In genomic region chr11:76291960-76292359, GRCm38 (mm10) we compare ENCODE assay signal across 9 mouse cellular contexts. TPM values are rescaled to one million over a fixed set of nuclear protein-coding genes. Genes with fewer than 3 reads are reported as not detected.
A peak's percentile ranks its signal among the peaks of the same experiment; 100 is the strongest.
DNase-seq lines count a peak whose midpoint lies in the region; ATAC-seq and TF ChIP-seq lines count a peak whose summit lies in the region.
"Had no signal": no experiment of that assay in that cellular context is flagged by ENCODE, and none has a peak within 500 bp of the region (broad histone marks: within the 10 kb centered on the region; RNA-seq: fewer than 3 reads in every experiment).

No protein-coding gene starts in this region.

- ATAC-seq in forebrain, postnatal 0 days = no peak
- ATAC-seq in heart, embryonic 16.5 days (replicated peaks; ENCODE audit: extremely low read depth, insufficient read depth, low FRiP score) = no peak
- no peak for ATAC-seq in midbrain, embryonic 13.5 days
- ATAC-seq: Patski had no signal

- DNase-seq in forebrain, embryonic 10.5 days (ENCODE audit: extremely low spot score, low spot score) = no peak
- DNase-seq in forebrain, postnatal 0 days = no peak
- no peak for DNase-seq in liver, adult 2 months (ENCODE audit: extremely low read depth, low read depth, low spot score)
- no peak for DNase-seq in liver
- no peak for DNase-seq in ovary, adult 18-20 months (ENCODE audit: low spot score)
- DNase-seq in cerebellum, postnatal 14 days = no peak

- TF ChIP-seq POLR2A in liver, adult 2 months (IDR thresholded peaks at IDR 0.05; ENCODE audit: extremely low read depth, insufficient read depth, low read length) = no peak

- TF ChIP-seq CTCF in forebrain, postnatal 0 days (IDR thresholded peaks at IDR 0.05; ENCODE audit: low read depth) = no peak
- no peak for TF ChIP-seq CTCF in liver, adult 2 months (IDR thresholded peaks at IDR 0.05; ENCODE audit: low read depth, low read length)

- H3K36me3 ChIP-seq in forebrain, embryonic 10.5 days (replicated peaks) = peaks cover 3% of the 10 kb centered on the region; the same call in 1 of the 2 replicates
- no peaks in the 10 kb centered on the region for H3K36me3 ChIP-seq in forebrain, postnatal 0 days (ENCODE audit: insufficient read depth)
- no peaks in the 10 kb centered on the region for H3K36me3 ChIP-seq in liver, adult 2 months (ENCODE audit: control insufficient read depth, insufficient read depth, low read length)
- no peaks in the 10 kb centered on the region for H3K36me3 ChIP-seq in heart, embryonic 16.5 days (ENCODE audit: control insufficient read depth, insufficient read depth)
- H3K36me3 ChIP-seq in midbrain, embryonic 13.5 days = no peaks in the 10 kb centered on the region

- H3K4me1 ChIP-seq in forebrain, embryonic 10.5 days = peaks cover 97% of the 10 kb centered on the region
- peaks cover 15% of the 10 kb centered on the region; the same call in 1 of the 2 replicates for H3K4me1 ChIP-seq in forebrain, postnatal 0 days (ENCODE audit: insufficient read depth)
- H3K4me1 ChIP-seq in liver, adult 2 months (ENCODE audit: control insufficient read depth, insufficient read depth, low read length) = peaks cover 5% of the 10 kb centered on the region; the same call in 1 of the 2 replicates
- H3K4me1 ChIP-seq in heart, embryonic 16.5 days (ENCODE audit: control insufficient read depth, insufficient read depth, low read length) = peaks cover 37% of the 10 kb centered on the region
- peaks cover 80% of the 10 kb centered on the region for H3K4me1 ChIP-seq in midbrain, embryonic 13.5 days (replicated peaks)

- peak overlapping the region; percentile 76 for H3K27ac ChIP-seq in forebrain, embryonic 10.5 days
- H3K27ac ChIP-seq in forebrain, postnatal 0 days (ENCODE audit: low read depth, low read length) = no peak overlapping the region
- peak overlapping the region; percentile 20 for H3K27ac ChIP-seq in liver, adult 2 months (replicated peaks; ENCODE audit: insufficient read depth, low read depth, low read length)
- H3K27ac ChIP-seq in heart, embryonic 16.5 days (ENCODE audit: low read length) = peak overlapping the region; percentile 87
- H3K27ac ChIP-seq in midbrain, embryonic 13.5 days = peak overlapping the region; percentile 68; the same call in 1 of the 2 replicates

- no peaks in the 10 kb centered on the region; the same call in 1 of the 2 replicates for H3K9me3 ChIP-seq in forebrain, embryonic 10.5 days
- H3K9me3 ChIP-seq in forebrain, postnatal 0 days (ENCODE audit: low read length) = no peaks in the 10 kb centered on the region
- no peaks in the 10 kb centered on the region for H3K9me3 ChIP-seq in heart, embryonic 16.5 days (replicated peaks; ENCODE audit: control insufficient read depth, low read length)
- H3K9me3 ChIP-seq in midbrain, embryonic 13.5 days = no peaks in the 10 kb centered on the region

- no peak overlapping the region for H3K4me2 ChIP-seq in forebrain, postnatal 0 days (ENCODE audit: low read depth)
- H3K4me2 ChIP-seq in heart, embryonic 16.5 days (ENCODE audit: low read depth, low read length) = peak overlapping the region; percentile 17
- no peak overlapping the region for H3K4me2 ChIP-seq in midbrain, embryonic 13.5 days (replicated peaks)

- no peaks in the 10 kb centered on the region for H3K27me3 ChIP-seq in forebrain, embryonic 10.5 days (ENCODE audit: poor library complexity, severe bottlenecking)
- peaks cover 5% of the 10 kb centered on the region; the same call in 1 of the 2 replicates for H3K27me3 ChIP-seq in forebrain, postnatal 0 days (ENCODE audit: insufficient read depth, low read length)
- no peaks in the 10 kb centered on the region for H3K27me3 ChIP-seq in liver, adult 2 months (ENCODE audit: control insufficient read depth, insufficient read depth, low read length)
- H3K27me3 ChIP-seq in heart, embryonic 16.5 days (ENCODE audit: control insufficient read depth, insufficient read depth, low read length) = no peaks in the 10 kb centered on the region
- H3K27me3 ChIP-seq in midbrain, embryonic 13.5 days = no peaks in the 10 kb centered on the region
- H3K27me3 ChIP-seq: Patski had no signal

- no peaks in the 10 kb centered on the region for H3K79me2 ChIP-seq in liver, adult 2 months (ENCODE audit: control insufficient read depth, insufficient read depth, low read length)

- H3K9ac ChIP-seq in forebrain, postnatal 0 days = no peak overlapping the region
- H3K9ac ChIP-seq in liver, adult 2 months (ENCODE audit: low read depth, low read length) = no peak overlapping the region
- no peak overlapping the region for H3K9ac ChIP-seq in heart, embryonic 16.5 days (ENCODE audit: low read length)
- no peak overlapping the region for H3K9ac ChIP-seq in midbrain, embryonic 13.5 days (replicated peaks)

- no peak overlapping the region for H3K4me3 ChIP-seq in forebrain, embryonic 10.5 days
- H3K4me3 ChIP-seq in forebrain, postnatal 0 days (ENCODE audit: low read depth, low read length) = no peak overlapping the region
- no peak overlapping the region for H3K4me3 ChIP-seq in liver, adult 2 months (ENCODE audit: insufficient read depth, low read depth, low read length)
- H3K4me3 ChIP-seq in heart, embryonic 16.5 days (ENCODE audit: low read length) = no peak overlapping the region
- H3K4me3 ChIP-seq in midbrain, embryonic 13.5 days (replicated peaks) = no peak overlapping the region

- 85% methylated on average over 4 of the region's 4 CpGs for WGBS in forebrain, embryonic 10.5 days
- 78% methylated on average over 4 of the region's 4 CpGs for WGBS in forebrain, postnatal 0 days
- WGBS in liver, adult 2 months = 79% methylated on average over 4 of the region's 4 CpGs
- 34% methylated on average over 4 of the region's 4 CpGs for WGBS in heart, embryonic 16.5 days
- WGBS in midbrain, embryonic 13.5 days = 80% methylated on average over 4 of the region's 4 CpGs

RNA-seq across cellular contexts. Expression of gene Glod4, which starts 48.4 kb away (rescaled TPM):
- 129 and 134 TPM in 2 replicates for polyA plus RNA-seq in forebrain, embryonic 10.5 days (2016; fragmentation: Nextera tagmentation; extraction: Ambion mirVana)
- 79.7 and 90.6 TPM in 2 replicates for total RNA-seq in forebrain, postnatal 0 days (2014; rRNA removed)
- polyA plus RNA-seq in forebrain, postnatal 0 days (2015; fragmentation: Nextera tagmentation; extraction: Ambion mirVana) = 110 and 126 TPM in 2 replicates
- total RNA-seq in liver, adult 2 months (2014; rRNA removed) = 45.0 and 56.1 TPM in 2 replicates
- 9.3 and 9.8 TPM in 2 replicates for polyA plus RNA-seq in liver, adult 2 months (2012; rRNA removed)
- polyA plus RNA-seq in heart, embryonic 16.5 days (2015; fragmentation: Nextera tagmentation; extraction: Ambion mirVana) = 115 and 122 TPM in 2 replicates
- 128 TPM in 2 replicates for polyA plus RNA-seq in midbrain, embryonic 13.5 days (2015; fragmentation: Nextera tagmentation; extraction: Ambion mirVana)

RNA-seq across cellular contexts. Expression of gene Mrm3, which starts 48.4 kb away (rescaled TPM):
- 26.3 and 28.1 TPM in 2 replicates for polyA plus RNA-seq in forebrain, embryonic 10.5 days (2016; fragmentation: Nextera tagmentation; extraction: Ambion mirVana)
- 15.1 and 18.2 TPM in 2 replicates for total RNA-seq in forebrain, postnatal 0 days (2014; rRNA removed)
- polyA plus RNA-seq in forebrain, postnatal 0 days (2015; fragmentation: Nextera tagmentation; extraction: Ambion mirVana) = 20.8 and 22.2 TPM in 2 replicates
- 7.9 and 10.1 TPM in 2 replicates for total RNA-seq in liver, adult 2 months (2014; rRNA removed)
- polyA plus RNA-seq in liver, adult 2 months (2012; rRNA removed) = 7.1 and 7.8 TPM in 2 replicates
- polyA plus RNA-seq in heart, embryonic 16.5 days (2015; fragmentation: Nextera tagmentation; extraction: Ambion mirVana) = 29.1 and 31.7 TPM in 2 replicates
- polyA plus RNA-seq in midbrain, embryonic 13.5 days (2015; fragmentation: Nextera tagmentation; extraction: Ambion mirVana) = 18.6 and 19.0 TPM in 2 replicates

Comparison
In these comparisons a context has a peak if more than half of its experiments do, and no peak if none do; other contexts are left out.
1. RNA of gene Glod4, which starts 48.4 kb away (polyA plus RNA-seq): 129 to 134 TPM in forebrain, embryonic 10.5 days, 128 TPM in midbrain, embryonic 13.5 days, 110 to 126 TPM in forebrain, postnatal 0 days and 115 to 122 TPM in heart, embryonic 16.5 days; 9.3 to 9.8 TPM in liver, adult 2 months; every median in the first group is over 10 times any median in the second.